Mouse (Mus musculus): ENCODE measurements at regions not wholly inside any gene's neighbourhood (a gene's known extent, or its start where the extent isn't known, plus 50 kb on each side); places are given as distances from the start of the nearest gene placed in this dataset.

DNA sequence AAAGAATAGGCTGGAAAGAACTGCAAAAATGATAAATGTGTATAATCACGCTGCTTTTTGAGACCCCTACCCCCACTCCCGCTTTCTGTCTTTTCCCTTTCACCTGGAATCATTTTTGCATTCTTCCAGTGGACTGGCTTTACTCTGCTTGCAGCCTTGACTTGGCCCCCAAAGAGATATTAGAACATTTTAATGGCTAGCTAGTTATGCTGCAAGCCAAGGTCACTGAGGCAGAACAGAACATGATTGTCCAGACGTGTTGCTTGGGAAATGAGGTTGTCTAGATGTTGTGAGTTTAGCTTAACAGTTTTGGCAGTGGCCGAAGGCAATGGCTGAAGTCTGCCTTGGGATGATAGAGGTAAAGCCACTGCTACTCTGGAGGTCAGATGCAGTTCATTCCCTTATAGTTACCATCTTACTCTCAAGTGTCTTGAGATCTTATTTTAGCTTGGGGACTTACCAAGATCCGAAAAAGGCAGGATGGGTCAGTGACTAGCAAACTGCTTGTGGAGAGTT lies 87.9 kb upstream of the Tars start:
- TF ChIP-seq NANOG (IDR thresholded peaks at IDR 0.05; ENCODE audit: borderline replicate concordance, low read length) (no peak), CTCF (conservative IDR thresholded peaks at IDR 0.05; ENCODE audit: low read length) (no peak)
